Mouse (Mus musculus): ENCODE measurements at regions not wholly inside any gene's neighbourhood (a gene's known extent, or its start where the extent isn't known, plus 50 kb on each side); places are given as distances from the start of the nearest gene placed in this dataset.

GRCm38 (mm10) chr2:21129621-21130020 lies 75.5 kb downstream of the Enkur start:
- no peak for DNase-seq

DNA sequence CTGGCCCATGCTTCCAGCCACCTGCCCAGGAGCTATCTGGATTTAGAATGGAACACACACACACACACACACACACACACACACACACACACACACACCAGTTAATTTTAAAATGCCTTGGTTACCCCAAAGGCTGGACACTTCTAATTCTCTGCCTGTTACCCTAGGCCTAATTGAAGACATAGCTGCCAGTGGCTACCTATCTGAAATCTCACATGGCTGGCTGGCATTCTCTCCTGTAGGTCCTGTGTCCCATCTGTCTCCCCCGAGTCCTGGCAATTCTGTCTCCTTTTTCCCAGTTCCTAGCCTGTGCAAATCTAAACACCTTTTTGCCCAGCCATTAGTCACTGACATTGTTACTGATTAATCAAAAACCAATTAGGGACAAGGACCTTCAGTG lies 78.6 kb downstream of the Enkur start:
- DNase-seq: no peak

- no peak for DNase-seq
Observed at GRCm38 (mm10) chr2:21122421-21122820, 82.7 kb downstream of the Enkur start.

DNA sequence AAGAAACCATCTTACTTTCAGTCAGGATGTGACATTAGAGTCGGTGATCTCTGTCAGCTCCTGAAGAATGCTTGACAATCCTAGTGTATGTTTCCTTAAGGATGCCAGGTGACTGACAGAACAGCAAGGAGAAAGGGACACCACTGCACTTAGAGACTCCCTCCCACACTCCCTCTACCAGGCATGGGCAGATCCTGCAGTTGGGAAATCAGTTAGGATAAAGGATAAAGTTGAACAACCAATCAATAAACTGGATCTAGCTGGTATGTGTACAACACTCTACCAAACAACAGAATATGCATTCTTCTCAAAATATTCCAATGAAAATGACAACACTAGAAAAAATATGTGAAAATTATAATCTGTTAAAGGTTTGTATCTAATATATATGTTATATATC lies 83.5 kb downstream of the Enkur start:
- DNase-seq: no peak

- DNase-seq: no peak
Observed at GRCm38 (mm10) chr2:21116817-21117216, 88.3 kb downstream of the Enkur start.

DNA sequence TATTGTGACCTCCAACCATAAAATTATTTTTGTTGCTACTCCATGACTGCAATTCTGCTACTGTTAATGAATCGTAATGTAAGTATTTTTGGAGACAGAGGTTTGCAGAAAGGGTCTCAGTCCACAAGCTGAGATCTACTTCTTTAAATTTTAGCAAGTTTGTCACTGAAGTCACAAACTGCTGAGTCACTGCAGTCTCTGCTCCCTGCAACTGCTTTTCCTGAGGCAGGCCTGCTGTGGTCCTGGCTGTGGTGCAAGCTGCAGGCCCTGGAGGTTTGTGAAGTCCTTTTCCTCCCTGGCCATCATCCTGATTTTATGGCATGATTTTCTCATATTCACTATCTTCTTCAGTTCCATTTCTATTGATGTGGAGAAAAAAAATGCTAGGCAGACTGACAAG lies 93.6 kb downstream of the Enkur start:
- no peak for DNase-seq

- no peak for DNase-seq
Observed at GRCm38 (mm10) chr2:21100248-21100808, 104.8 kb downstream of the Enkur start.

GRCm38 (mm10) chr2:21091058-21091971 lies 113.8 kb downstream of the Enkur start:
- no peak for DNase-seq

DNA sequence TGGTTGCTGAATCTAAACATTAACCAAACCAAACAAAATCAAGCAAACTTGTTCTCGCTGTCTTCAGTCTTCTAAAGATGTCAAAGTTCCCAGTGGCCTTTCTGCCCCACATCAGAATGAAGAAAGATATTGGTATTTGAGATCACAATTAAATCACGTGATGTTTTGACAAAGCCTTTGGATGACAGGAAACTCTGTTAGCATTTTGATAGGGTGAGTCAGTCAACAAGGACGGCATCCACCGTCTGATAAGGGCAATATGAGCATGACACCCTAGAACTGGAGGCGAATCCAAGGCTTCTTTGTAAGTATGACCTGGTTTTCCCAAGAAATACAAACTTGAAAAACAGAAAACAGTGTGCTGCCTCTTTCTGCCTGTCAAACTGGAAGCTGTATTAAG lies 116.8 kb upstream of the Arhgap21 start:
- DNase-seq: no peak

DNA sequence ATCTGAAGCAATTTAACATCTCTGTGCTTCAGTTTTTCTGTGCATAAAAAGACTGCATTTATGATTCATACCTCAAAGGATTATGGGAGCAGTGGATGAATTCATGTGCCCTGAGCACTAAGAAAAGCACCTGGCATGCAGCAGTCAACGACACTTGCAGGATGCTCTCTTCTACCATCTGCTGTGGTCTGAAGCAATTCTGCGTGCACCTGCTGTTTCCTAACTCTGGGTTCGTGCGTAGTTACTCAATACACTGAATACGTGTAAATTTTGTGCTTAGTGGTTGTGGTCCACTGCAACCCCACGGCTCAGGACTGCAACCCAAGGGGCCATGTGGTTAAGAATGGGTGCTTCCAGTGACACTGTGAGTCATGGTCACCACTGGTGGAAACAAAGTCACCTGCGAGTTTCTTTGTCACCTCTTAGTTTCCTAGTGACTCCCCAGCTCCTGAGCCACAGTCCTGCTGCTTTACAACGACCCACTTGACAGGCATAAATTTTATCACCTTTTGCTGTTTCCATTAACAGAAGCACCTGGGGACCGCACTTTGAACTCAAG lies 98.7 kb upstream of the Arhgap21 start:
- no peak for DNase-seq

DNA sequence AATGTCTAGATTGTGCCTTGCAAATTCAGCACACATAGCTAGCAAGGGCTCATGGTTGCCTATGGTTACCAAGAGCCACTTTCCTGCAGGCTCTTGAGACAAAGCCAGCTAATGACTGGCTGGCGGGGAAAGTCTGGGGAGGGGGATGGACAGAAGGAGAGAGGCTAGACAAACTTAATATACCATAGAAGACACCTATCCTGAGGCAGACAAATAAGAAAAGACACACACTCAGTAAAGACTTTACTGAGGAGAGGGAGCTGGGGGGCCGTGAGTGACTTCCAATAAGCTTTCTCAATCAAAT lies 91.6 kb upstream of the Arhgap21 start:
- DNase-seq: no peak

- DNase-seq: no peak
Observed at GRCm38 (mm10) chr2:21059618-21060346, 91.1 kb upstream of the Arhgap21 start.

DNA sequence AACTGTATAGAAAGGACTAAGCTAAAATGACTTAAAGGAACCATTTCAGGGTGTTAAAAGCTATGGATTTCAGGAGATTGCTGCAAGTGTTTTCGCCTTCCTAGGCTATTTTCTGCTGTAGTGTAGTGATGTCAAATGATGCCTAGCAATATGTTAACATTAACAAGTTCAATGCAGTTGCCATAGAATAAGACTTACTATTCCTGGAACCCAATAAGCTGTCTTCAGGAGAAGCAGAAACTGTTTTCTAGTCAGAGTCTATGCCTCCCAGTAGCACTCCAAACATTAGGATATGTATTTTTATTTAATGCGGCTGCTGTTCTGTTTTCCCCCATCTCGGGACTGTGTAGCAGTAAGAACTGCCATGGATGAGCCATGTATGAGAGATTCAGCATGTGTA lies 90.3 kb upstream of the Arhgap21 start:
- no peak for DNase-seq

- DNase-seq: no peak
Observed at GRCm38 (mm10) chr2:21056450-21057210, 87.9 kb upstream of the Arhgap21 start.

- DNase-seq: no peak
Observed at GRCm38 (mm10) chr2:21055416-21055815, 86.7 kb upstream of the Arhgap21 start.

- no peak for DNase-seq
Observed at GRCm38 (mm10) chr2:21054325-21055082, 85.8 kb upstream of the Arhgap21 start.

GRCm38 (mm10) chr2:21053596-21053995 lies 84.9 kb upstream of the Arhgap21 start:
- DNase-seq: no peak

- no peak for DNase-seq
Observed at GRCm38 (mm10) chr2:21048996-21049395, 80.3 kb upstream of the Arhgap21 start.

DNA sequence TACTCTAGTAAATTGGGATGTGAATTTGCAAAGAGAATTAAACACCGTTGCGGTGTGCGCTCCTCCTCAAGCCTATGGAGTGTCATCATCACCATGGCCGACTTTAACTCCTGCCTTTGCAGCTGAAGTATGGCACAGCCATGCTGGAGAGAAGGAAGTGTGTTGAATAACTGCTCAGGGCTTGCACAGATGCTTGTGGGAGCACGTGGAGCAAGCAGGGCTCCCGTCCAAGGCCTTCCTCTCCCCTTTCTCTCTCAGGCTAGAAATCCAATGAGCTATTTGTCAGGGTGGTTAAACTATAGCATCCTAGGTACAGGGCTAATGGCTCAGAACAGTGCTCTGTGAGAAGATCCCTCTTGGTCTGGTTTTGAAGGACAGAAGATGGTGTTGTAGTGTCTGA lies 79.5 kb upstream of the Arhgap21 start:
- DNase-seq: no peak

- no peak for DNase-seq
Observed at GRCm38 (mm10) chr2:21046503-21047116, 77.9 kb upstream of the Arhgap21 start.

DNA sequence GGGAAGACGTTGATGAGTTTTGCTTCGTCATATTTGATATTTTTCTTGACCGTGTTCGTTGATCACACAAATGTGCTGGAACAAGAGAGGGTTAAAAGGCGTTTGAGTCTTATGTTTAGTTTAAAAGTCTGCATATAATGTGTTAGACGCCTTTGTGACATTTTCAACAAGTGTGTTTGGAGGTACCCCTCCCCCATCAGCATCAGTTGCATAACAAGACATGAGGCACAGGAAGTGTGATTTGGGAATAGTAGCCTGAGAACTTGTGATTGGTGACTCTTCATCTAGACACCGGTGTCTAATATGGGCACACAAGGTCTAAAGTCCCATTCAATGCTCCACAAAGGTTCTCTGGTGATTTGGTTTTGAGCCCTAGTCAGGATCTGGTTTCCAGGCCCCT lies 76.1 kb upstream of the Arhgap21 start:
- DNase-seq: no peak

GRCm38 (mm10) chr2:21044007-21044406 lies 75.3 kb upstream of the Arhgap21 start:
- DNase-seq: no peak

Measured in right cerebral cortex, postnatal 14 days (tissue).